Mouse (Mus musculus) heart, adult 2 months (tissue): Measurements from ENCODE around the gene Ccdc150.

Experiments used
- CTCF ChIP-seq: fragments of 200-600 bp; IDR thresholded peaks from 2 replicates; pipeline ENCODE4 v1.8.1; 2022; ENCODE audit warnings: antibody characterized with exemption, mild to moderate bottlenecking, moderate library complexity
- EP300 ChIP-seq: fragments of 200-500 bp; IDR thresholded peaks from 2 replicates; pipeline ENCODE4 v1.6.1; 2011; ENCODE audit warnings: low read depth, low read length, control low read depth; ENCODE audit not compliant: insufficient read depth
- POLR2A ChIP-seq: fragments of 200-500 bp; IDR thresholded peaks from 2 replicates; pipeline ENCODE4 v1.6.1; 2011; ENCODE audit warnings: mild to moderate bottlenecking, low read depth, low read length, control low read depth; ENCODE audit not compliant: insufficient read depth

GRCm38 (mm10) chr1:54354786-54355185 lies 104.3 kb downstream of the Ccdc150 start:
- TF ChIP-seq EP300: no peak
- TF ChIP-seq POLR2A: no peak
- TF ChIP-seq CTCF: no peak
